Mouse (Mus musculus): ENCODE measurements around the gene Klhl20. TPM values are rescaled to one million over a fixed set of nuclear protein-coding genes. Genes with fewer than 3 reads are reported as not detected.

The Klhl20 gene
- polyA plus RNA-seq (2012; rRNA removed): 0.99 and 1.7 TPM in 2 replicates

GRCm38 (mm10) chr1:161130726-161131664, at the start of gene Klhl20:
Gene Klhl20, minus strand, starts transcription at chr1:161131511.

GRCm38 (mm10) chr1:161159214-161159613, 27.9 kb upstream of the Klhl20 start, which contains the start of gene Tex50:
Gene Tex50, minus strand, starts transcription at chr1:161159314.

GRCm38 (mm10) chr1:161142531-161143159, 11.3 kb upstream of the Klhl20 start, which contains the start of gene Ankrd45:
Gene Ankrd45, plus strand, starts transcription at chr1:161142691.

GRCm38 (mm10) chr1:161070352-161071271, 60.7 kb downstream of the Klhl20 start, which contains the start of the genes Dars2 and Cenpl:
Gene Dars2, minus strand, starts transcription at chr1:161070658.
Gene Cenpl, plus strand, starts transcription at chr1:161070713.

Other genes with a start within 250 kb of the Klhl20 start
- gene Rc3h1, start 225.1 kb downstream of the Klhl20 start, polyA plus RNA-seq (2012; rRNA removed): 3.1 and 5.0 TPM in 2 replicates
- gene Serpinc1, start 152.9 kb downstream of the Klhl20 start, polyA plus RNA-seq (2012; rRNA removed): 0.39 and 1.7 TPM in 2 replicates
- 0.09 and 0.23 TPM in 2 replicates for gene Zbtb37, start 96.7 kb downstream of the Klhl20 start, polyA plus RNA-seq (2012; rRNA removed)
- 2.5 and 4.0 TPM in 2 replicates for gene Dars2, start 60.9 kb downstream of the Klhl20 start, polyA plus RNA-seq (2012; rRNA removed)
- 0.18 and 0.26 TPM in 2 replicates for gene Cenpl, start 60.8 kb downstream of the Klhl20 start, polyA plus RNA-seq (2012; rRNA removed)
- gene Ankrd45, start 11.2 kb upstream of the Klhl20 start, polyA plus RNA-seq (2012; rRNA removed): not detected in 2 replicates
- gene Tex50, start 27.8 kb upstream of the Klhl20 start, polyA plus RNA-seq (2012; rRNA removed): not detected in 2 replicates
- gene Prdx6, start 119.7 kb upstream of the Klhl20 start, polyA plus RNA-seq (2012; rRNA removed): 19.3 and 25.6 TPM in 2 replicates

Measured in stomach, adult 2 months (tissue).